In genomic region chr4:134551494-134552316, GRCm38 (mm10) we compare ENCODE assay signal across 8 mouse cellular contexts. TPM values are rescaled to one million over a fixed set of nuclear protein-coding genes. Genes with fewer than 3 reads are reported as not detected.
DNase-seq lines count a peak whose midpoint lies in the region; ATAC-seq and TF ChIP-seq lines count a peak whose summit lies in the region.

Selenon (minus strand) TSS chr4:134552166.

- peak; percentile 37 for ATAC-seq in erythroid progenitor cell, adult 5-6 weeks (replicated peaks; ENCODE audit: low FRiP score, poor library complexity, severe bottlenecking)
- ATAC-seq in heart, postnatal 0 days (ENCODE audit: insufficient read depth, low read depth) = peak; percentile 78
- no peak for ATAC-seq in neutrophil, adult 5-6 weeks (ENCODE audit: extremely low read depth, insufficient number of reproducible peaks, low FRiP score, poor library complexity, severe bottlenecking)

- H3K36me3 ChIP-seq in MEL (ENCODE audit: control insufficient read depth in 1 of 2, insufficient read depth in 2 of 2, low read length in 2 of 2) = peaks cover 0 to 3% of the 10 kb centered on the region in 2 experiments; a peak in 1 of 4 replicates
- H3K36me3 ChIP-seq in heart, postnatal 0 days (replicated peaks; ENCODE audit: control insufficient read depth, insufficient read depth, low read length) = peaks cover 10% of the 10 kb centered on the region

- TF ChIP-seq RAD21 in MEL (IDR thresholded peaks at IDR 0.05; ENCODE audit: low read depth, low read length) = no peak

- peaks cover 0 to 15% of the 10 kb centered on the region in 2 experiments; a peak in 1 of 4 replicates for H3K4me1 ChIP-seq in MEL (ENCODE audit: control insufficient read depth in 1 of 2, insufficient read depth in 2 of 2, low read length in 2 of 2)
- H3K4me1 ChIP-seq in heart, postnatal 0 days (ENCODE audit: control insufficient read depth, insufficient read depth) = peaks cover 16% of the 10 kb centered on the region
- peaks cover 17% of the 10 kb centered on the region for H3K4me1 ChIP-seq in lung, adult 2 months (ENCODE audit: control insufficient read depth, insufficient read depth, low read length)

- peak in 1 of 2 experiments; percentile 34; a peak in 1 of 4 replicates for TF ChIP-seq POLR2A in MEL (IDR thresholded peaks at IDR 0.05; ENCODE audit: control insufficient read depth in 1 of 2, insufficient read depth in 1 of 2, low read depth in 1 of 2, low read length in 2 of 2, poor library complexity in 1 of 2)
- TF ChIP-seq POLR2A in lung, adult 2 months (IDR thresholded peaks at IDR 0.05; ENCODE audit: borderline replicate concordance, extremely low read depth, low read depth, low read length) = no peak

- peak within 1 kb of the TSS; percentile 87 for H3K9ac ChIP-seq in MEL (ENCODE audit: control insufficient read depth, low read depth, low read length, poor library complexity, severe bottlenecking)
- peak within 1 kb of the TSS; percentile 91 for H3K9ac ChIP-seq in heart, postnatal 0 days (replicated peaks; ENCODE audit: low read depth, low read length)

- no peak for TF ChIP-seq CTCF in MEL (IDR thresholded peaks at IDR 0.05 in 2 of 3, conservative IDR thresholded peaks at IDR 0.05 in 1 of 3; ENCODE audit: control insufficient read depth in 1 of 3, insufficient read depth in 1 of 3, low read depth in 2 of 3, low read length in 3 of 3, poor library complexity in 1 of 3, severe bottlenecking in 1 of 3)
- no peak for TF ChIP-seq CTCF in heart, postnatal 0 days (IDR thresholded peaks at IDR 0.05; ENCODE audit: low read depth)
- TF ChIP-seq CTCF in lung, adult 2 months (IDR thresholded peaks at IDR 0.05; ENCODE audit: insufficient read depth, low read length) = no peak

- H3K79me2 ChIP-seq in MEL (ENCODE audit: control insufficient read depth, insufficient read depth, low read length, poor library complexity) = 0 out of 2 replicates have a peak, but pooled peaks cover 1% of the 10 kb centered on the region

- no peak for TF ChIP-seq EP300 in MEL (IDR thresholded peaks at IDR 0.05; ENCODE audit: low read depth in 1 of 2, low read length in 2 of 2)
- TF ChIP-seq EP300 in heart, postnatal 0 days (IDR thresholded peaks at IDR 0.05; ENCODE audit: low read depth) = no peak

- DNase-seq in MEL (ENCODE audit: low read depth, low spot score) = peak; percentile 42
- DNase-seq in adrenal gland, postnatal 14 days = peak; percentile 87
- peak; percentile 75 for DNase-seq in heart, postnatal 0 days (ENCODE audit: low spot score)
- peak; percentile 65 to 81 for DNase-seq in kidney, postnatal 36 days
- peak; percentile 57 for DNase-seq in lung, adult 2 months
- DNase-seq in thymus, postnatal 36 days = no peak

- H3K27me3 ChIP-seq in MEL (ENCODE audit: control insufficient read depth in 1 of 2, insufficient read depth in 2 of 2, low read length in 2 of 2) = no peaks in the 10 kb centered on the region
- H3K27me3 ChIP-seq in heart, postnatal 0 days (ENCODE audit: control insufficient read depth, insufficient read depth, low read length) = no peaks in the 10 kb centered on the region

- no peaks in the 10 kb centered on the region for H3K9me3 ChIP-seq in MEL (replicated peaks; ENCODE audit: insufficient read depth, low read length)
- no peaks in the 10 kb centered on the region for H3K9me3 ChIP-seq in heart, postnatal 0 days (replicated peaks; ENCODE audit: control insufficient read depth, low read length)

- peak within 1 kb of the TSS; percentile 56 to 67 for H3K4me3 ChIP-seq in MEL (ENCODE audit: control insufficient read depth in 1 of 2, insufficient read depth in 1 of 2, low read depth in 2 of 2, low read length in 2 of 2)
- H3K4me3 ChIP-seq in heart, postnatal 0 days (ENCODE audit: low read depth, low read length) = peak within 1 kb of the TSS; percentile 66
- H3K4me3 ChIP-seq in lung, adult 2 months (replicated peaks; ENCODE audit: extremely low read depth, low read depth, low read length) = peak within 1 kb of the TSS; percentile 63

- WGBS in heart, postnatal 0 days = 1% methylated on average over 53 of the region's 67 CpGs
- under 1% methylated on average over 65 of the region's 67 CpGs for WGBS in lung, adult 2 months

- no peak within 1 kb of the TSS for H3K27ac ChIP-seq in MEL (ENCODE audit: control insufficient read depth, low read depth, low read length)
- peak within 1 kb of the TSS; percentile 84 for H3K27ac ChIP-seq in heart, postnatal 0 days (ENCODE audit: low read depth)

- peak within 1 kb of the TSS; percentile 77 for H3K4me2 ChIP-seq in heart, postnatal 0 days (ENCODE audit: low read depth, low read length)

TF ChIP-seq in MEL, 35 proteins besides CTCF, POLR2A, EP300 and RAD21:
- TF ChIP-seq UBTF (IDR thresholded peaks at IDR 0.05; ENCODE audit: borderline replicate concordance, insufficient read depth, low read depth, low read length) (0 out of 2 replicates have a peak, but pooled peaks have one; percentile 55), MXI1 (IDR thresholded peaks at IDR 0.05; ENCODE audit: low read depth, low read length) (no peak), NRF1 (IDR thresholded peaks at IDR 0.05; ENCODE audit: insufficient read depth, low read depth, low read length, poor library complexity, severe bottlenecking) (0 out of 2 replicates have a peak, but pooled peaks have one; percentile 21), MAZ (IDR thresholded peaks at IDR 0.05; ENCODE audit: low read depth, low read length) (peak; percentile 37; the same call in 1 of the 2 replicates), ZMIZ1 (IDR thresholded peaks at IDR 0.05; ENCODE audit: low read depth, low read length) (no peak)

RNA-seq across cellular contexts. Expression of gene Selenon, which starts in this region (rescaled TPM):
- 2.2 and 2.9 TPM in 2 replicates for total RNA-seq in MEL (2012; rRNA removed)
- polyA plus RNA-seq in MEL (2012; ENCODE audit: insufficient read depth in 1 of 2, insufficient read length in 2 of 2, low read depth in 1 of 2, low replicate concordance in 2 of 2, missing spikeins in 1 of 2) = 10 to 100 TPM in 1 of 2 experiments, not detected in 1; 16.3 TPM
- 30.2 and 32.3 TPM in 2 replicates for total RNA-seq in adrenal gland, postnatal 14 days (2021)
- total RNA-seq in erythroid progenitor cell, adult 5-6 weeks (2015; ENCODE audit: low replicate concordance) = 7.6 and 9.6 TPM in 2 replicates
- 0.77 and 2.2 TPM in 2 replicates for total RNA-seq in erythroid progenitor cell, adult 5-6 weeks (2017; ENCODE audit: low replicate concordance)
- 18.2 and 30.5 TPM in 2 replicates for total RNA-seq in heart, postnatal 0 days (2014; rRNA removed; ENCODE audit: low replicate concordance)
- polyA plus RNA-seq in heart, postnatal 0 days (2015; fragmentation: Nextera tagmentation; extraction: Ambion mirVana) = 6.8 and 7.2 TPM in 2 replicates
- 36.2 and 42.2 TPM in 2 replicates for polyA plus RNA-seq in lung, adult 2 months (2012; rRNA removed)
- total RNA-seq in neutrophil, adult 5-6 weeks (2017) = 44.2 and 44.3 TPM in 2 replicates

Comparison
In these comparisons a context has a peak if more than half of its experiments do, and no peak if none do; other contexts are left out.
1. DNase-seq: peak in MEL (single experiment), adrenal gland, postnatal 14 days (single experiment), heart, postnatal 0 days (single experiment), kidney, postnatal 36 days (2 of 2) and lung, adult 2 months (single experiment); none in thymus, postnatal 36 days (0 of 2).
2. Peak in every context shown above with its lines, with median percentiles within 50 percentile points of each other: H3K4me3 ChIP-seq.